Mouse (Mus musculus): ENCODE data around the gene Psma5.

The Psma5 gene

DNA sequence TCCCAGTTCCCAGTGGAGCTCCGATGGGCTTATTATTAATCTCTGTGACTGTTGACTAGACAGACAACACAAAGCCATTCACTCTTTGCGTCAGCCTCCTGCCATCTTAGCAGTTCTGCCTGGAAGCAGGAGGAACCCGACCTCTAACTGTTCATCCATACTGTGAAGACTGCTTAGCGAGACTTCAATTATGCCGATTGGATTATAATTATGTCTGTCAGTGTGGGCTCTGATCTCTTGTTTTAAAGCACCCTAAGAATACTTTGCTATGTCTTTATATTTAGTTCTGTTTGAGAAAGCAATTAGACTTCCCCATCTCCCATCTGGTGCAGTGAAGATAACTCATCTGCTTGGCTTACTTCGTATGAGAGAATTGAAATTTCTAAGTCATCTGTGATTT lies 50.8 kb downstream of the Psma5 start:
- no peak for DNase-seq

DNA sequence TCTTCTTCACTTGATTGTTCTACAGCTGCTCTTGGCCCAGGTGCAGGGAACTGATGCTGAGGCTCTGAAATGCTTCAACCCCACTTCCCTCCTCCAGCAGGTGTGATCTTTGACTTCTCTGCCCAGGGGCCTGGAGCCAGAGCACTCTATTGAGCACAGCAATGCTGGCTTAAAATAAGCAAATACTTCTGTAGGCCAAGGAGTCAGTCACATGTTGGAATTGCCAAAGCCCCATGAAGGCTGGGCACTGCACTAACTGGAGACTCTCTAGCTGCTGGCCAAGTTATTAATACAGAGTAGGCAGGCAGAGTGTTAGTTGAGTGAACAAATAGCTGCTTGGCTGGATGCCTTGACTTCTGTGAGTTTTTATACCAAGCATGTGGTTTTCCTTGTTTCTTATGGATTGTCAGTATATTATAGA lies 54.2 kb downstream of the Psma5 start:
- DNase-seq, result no peak

DNA sequence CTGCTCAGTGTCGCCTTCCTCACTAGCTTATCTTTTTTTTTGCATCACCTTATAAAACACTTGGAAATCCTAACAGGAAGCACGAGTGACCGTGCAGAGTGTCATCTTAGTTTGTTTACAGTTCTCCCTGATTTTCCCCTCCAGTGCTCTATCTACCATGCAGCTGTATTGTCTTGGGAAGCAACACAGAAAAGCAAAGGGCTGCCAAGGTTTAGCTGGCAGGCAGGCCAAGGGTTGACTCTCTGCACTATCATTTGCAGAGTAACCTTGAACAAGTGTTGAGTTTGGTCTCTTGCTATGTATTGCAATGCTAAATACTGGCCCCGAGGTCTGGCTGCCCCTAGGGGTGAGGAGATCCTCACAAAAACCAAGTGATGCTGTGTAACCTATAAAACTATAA lies 55.0 kb downstream of the Psma5 start:
- DNase-seq, result no peak

DNA sequence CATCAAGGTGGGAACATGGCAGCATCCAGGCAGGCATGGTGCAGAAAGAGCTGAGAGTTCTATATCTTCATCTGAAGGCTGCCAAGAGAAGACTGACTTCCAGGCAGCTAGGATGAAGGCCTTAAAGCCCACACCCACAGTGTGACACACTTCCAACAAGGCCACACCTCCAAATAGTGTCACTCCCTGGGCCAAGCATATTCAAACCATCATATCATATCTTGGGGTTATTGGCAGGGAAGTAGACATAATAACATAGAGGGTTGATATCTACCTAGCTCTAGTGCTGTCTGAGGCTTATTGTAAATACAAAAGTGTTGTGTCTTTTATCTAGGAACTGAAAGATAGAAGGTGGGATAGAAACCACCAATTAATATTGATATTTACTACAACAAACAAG lies 55.7 kb downstream of the Psma5 start:
- no peak for DNase-seq

DNA sequence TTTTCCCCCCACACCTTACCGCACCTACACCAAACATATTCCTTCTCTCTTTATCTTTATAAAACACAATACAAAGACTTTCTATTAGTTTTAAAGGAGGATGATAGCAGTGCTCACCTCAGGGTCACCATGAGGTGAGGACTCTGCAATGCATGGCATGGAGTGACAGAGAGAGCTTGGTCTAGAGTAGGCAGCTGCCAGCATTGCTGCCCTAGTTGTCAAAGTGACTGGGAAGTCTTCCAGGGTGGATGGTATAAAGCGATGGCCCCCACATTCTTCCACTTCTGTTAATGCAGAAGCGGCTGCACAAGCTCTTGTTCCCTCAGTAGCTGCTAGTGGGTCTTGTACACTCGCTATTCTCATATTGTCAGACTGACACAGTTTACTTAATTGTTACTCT lies 56.4 kb downstream of the Psma5 start:
- DNase-seq, result no peak

DNA sequence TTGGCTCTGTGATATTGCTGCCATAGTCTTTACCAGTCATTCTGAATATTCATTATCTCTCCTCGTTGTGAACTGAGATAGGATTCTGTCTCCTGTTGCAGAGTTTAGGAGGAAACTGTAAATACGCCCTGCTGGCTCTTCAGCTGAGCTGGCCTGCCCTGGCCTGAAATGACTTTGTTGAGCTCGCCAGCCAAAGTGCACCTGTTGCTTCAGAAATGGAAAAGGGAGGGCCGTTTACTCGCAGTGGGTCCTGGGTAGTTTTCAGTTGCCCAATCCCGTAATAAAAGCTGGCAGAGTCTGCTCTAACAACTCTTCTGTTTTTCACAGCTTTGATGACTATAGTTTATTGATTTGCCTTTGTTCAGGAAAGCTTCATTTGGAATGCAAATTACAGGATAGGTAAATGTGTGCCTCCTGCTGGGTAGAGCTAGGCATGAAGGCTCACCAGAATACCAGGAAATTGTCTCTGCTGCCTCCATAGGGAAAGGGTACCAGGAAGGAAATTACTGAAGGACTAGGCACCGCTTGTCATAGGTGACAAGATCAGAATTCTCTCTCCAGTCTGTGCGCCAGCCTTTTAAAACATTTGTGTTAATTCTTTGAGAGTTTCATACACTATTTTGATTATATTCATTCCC lies 57.4 kb downstream of the Psma5 start:
- no peak for DNase-seq

DNA sequence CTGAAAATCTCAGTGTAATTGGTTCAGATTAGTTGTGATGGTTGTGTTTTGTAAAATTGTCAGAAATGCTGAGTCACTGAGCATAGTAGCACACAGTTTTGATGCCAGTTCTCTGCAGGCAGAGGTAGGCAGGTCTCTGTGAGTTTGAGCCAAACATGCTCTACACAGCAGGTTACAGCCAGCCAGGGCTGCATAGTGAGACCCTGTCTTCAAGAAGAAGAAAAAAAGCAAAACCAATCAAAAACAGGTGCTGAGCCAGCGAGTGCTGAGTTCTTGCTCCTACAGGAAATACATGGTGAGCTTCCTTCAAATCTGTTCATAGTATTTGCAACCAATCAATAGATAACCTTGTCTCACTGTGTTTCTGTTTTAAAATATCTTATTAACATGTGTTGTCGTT lies 61.8 kb downstream of the Psma5 start:
- DNase-seq, result no peak

DNA sequence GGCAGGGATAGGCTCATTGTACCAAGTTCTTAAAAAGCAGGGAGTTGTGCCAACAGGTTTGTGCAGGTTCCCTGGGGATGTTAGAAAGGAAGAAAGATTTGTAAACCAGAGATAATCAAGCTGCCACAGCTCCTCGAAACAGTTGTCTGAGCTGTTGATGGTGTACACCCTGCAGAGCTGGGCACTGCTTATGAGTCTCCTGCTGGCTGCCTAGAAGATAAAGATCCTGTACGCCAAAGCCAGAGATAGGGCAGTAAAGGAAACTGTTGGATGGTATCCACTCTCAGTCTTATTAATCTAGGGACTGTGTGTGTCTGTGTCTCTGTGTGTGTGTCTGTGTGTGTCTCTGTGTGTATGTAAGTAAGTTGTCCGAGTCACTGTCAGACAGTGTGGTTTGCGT lies 64.9 kb downstream of the Psma5 start:
- no peak for DNase-seq

DNA sequence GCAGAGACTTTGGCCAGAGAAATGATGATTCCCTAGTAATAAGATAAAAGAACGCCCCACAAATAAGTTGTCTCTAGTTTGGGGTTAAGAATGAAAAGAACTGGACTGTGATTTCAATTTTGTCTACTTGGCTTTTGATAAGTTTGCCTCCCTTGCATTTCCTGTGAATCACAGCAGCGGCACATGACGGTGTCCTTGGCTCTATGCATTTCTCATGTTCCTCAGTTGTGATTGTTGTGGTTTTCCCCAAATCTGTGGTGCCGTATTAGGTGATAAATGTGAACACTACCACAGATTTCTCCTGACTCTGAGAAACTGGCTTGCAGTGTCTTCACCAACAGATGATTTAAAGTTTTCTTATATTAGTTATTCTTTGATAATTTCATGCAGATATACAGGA lies 65.4 kb downstream of the Psma5 start:
- no peak for DNase-seq

DNA sequence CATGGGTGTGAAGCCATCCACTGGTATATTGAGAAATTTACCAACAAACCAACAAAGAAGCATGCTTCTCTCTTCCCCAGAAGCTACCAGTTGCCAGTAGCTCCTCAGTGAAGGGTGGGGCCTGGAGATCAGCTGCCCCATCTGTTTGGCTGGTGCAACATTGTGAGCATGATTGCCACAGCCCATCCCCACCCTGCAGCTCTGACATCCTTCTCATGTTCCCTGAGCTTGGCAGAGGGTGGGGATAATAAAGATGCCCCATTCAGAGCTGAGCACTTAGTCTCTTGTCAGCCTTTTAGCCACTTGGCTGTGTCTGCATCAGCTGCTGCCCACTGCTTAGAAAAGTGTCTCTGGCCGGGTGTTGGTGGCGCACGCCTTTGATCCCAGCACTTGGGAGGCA lies 66.2 kb downstream of the Psma5 start:
- no peak for DNase-seq

DNA sequence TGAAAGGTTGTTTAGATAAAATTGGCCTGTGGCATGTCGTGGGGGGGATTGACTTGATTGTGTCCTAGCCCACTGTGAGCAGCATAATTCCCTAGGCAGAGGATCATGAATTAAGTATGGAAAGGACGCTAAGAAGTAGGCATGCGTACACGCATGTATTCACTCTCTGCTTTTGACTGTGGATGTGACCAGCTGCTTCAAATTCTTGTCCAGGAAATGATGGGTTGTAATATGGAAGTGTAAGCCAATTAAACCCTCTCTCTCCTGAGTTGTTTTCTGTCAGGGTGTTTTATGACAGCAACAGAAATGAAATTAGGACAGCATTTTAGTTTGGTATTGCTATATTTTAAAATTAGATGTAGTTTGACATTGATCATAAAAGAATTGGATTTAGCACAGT lies 68.1 kb downstream of the Psma5 start:
- DNase-seq, result no peak

DNA sequence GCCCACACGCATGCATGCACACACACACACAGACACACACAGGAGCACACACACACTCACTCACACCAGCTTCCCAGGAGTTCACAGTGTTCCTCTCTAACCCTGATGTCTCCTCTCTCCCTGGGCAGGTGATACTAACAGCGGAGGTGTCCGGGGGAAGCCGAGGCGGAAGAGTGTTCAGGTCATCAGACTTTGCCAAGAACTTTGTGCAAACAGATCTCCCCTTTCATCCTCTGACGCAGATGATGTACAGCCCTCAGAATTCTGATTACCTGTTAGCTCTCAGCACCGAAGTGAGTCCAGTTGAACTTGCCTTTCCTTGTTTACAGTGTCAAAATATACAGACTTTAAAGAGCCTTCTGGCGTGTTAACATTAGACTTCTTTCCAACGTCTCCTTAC lies 68.8 kb downstream of the Psma5 start:
- no peak for DNase-seq

DNA sequence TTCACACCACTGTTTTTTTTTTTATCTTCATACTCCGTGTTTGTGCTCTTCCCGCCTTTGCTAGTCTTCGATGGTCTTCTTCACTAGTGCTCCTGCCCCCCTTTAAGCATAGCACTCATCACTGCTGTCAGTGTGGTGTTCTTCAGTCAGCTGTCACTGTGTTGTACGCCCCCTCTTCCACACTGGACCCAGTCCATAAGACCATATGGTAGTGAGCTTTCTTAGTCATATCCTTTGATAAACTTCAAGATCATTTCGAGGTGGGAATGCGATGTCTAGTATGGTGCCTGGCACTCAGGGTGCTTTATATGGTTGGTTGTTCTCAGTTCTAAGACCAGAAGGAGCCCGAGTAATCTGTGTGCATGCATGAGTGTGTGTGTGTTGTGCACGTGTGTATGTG lies 70.5 kb downstream of the Psma5 start:
- DNase-seq, result no peak

DNA sequence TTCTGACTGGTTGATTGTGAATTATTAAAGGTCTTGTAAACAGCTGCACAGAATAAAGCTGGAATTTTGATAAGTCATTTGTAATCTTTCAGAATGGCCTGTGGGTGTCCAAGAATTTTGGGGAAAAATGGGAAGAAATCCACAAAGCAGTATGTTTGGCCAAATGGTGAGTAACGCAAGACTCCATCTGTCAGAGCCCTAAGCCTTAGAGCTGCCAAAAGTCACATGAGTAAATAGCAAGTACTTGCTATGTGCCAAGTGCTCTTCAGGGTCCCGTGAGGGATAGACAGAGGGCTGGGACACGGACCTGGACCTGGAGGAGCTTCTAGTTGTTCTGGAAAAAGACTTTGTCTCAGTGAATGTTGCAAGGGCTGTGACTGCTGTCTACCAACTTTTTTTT lies 71.2 kb downstream of the Psma5 start:
- DNase-seq, result peak; percentile 24

DNA sequence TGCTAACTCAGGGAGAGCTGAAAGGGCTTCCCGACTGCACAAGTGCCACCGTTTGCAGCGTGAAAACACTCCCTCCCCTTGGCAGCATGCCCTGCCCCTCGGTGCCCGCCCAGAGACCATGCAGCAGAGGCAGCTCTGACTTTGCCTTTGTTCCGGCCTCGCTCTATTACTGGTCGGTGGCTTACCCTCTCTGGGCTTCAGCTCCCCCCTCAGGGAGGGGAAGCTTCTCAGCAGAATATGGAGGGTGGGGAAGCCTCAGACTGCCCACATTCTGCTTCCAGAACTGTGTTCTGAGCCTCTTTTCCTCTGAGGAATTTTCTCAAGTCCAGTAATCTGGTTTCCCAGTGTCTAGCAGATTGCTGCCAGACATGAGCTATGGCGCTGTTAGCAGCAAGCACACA lies 71.7 kb downstream of the Psma5 start:
- DNase-seq, result peak; percentile 21

Measured in cerebellum, adult 9-10 months (tissue).